In the genomic region with DNA sequence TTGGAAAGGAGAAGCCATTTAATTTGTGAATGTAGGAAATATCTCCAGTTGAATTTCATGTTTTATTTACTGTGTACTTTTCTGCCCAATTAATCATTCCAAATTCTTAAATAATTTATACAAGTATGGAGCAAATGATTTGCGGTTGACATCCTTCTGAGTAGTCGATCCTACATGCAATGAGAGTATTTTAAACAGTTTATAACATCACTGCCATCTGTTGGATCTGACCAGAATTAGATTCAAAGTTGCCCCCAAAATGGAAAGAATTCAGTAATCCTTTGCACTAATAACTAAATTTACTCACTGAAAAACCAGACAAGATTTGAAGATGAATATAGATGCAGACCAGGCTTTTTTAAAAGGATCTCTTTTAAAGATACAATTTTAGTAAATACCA, we compare ENCODE assay signal across 23 mouse cellular contexts.
DNase-seq lines count a peak whose midpoint lies in the region; ATAC-seq and TF ChIP-seq lines count a peak whose summit lies in the region.
"Had no signal": no experiment of that assay in that cellular context is flagged by ENCODE, and none has a peak within 500 bp of the region (broad histone marks: within the 10 kb centered on the region; RNA-seq: fewer than 3 reads in every experiment).

No protein-coding gene starts in this region.

- H3K27ac ChIP-seq in heart, adult 2 months: no peak overlapping the region
- no peak overlapping the region for H3K27ac ChIP-seq in layer of hippocampus, adult 2 months
- H3K27ac ChIP-seq in midbrain, postnatal 0 days (ENCODE audit: low read depth, low read length): no peak overlapping the region
- H3K27ac ChIP-seq in midbrain, embryonic 15.5 days: no peak overlapping the region
- no peak overlapping the region for H3K27ac ChIP-seq in stomach, postnatal 0 days (replicated peaks)
- H3K27ac ChIP-seq: heart, embryonic 15.5 days; hindbrain, embryonic 10.5 days; limb, embryonic 12.5 days; liver, embryonic 14.5 days had no signal

- WGBS in heart, adult 2 months: 51% methylated on average over 2 of the region's 2 CpGs
- 41% methylated on average over 2 of the region's 2 CpGs for WGBS in midbrain, postnatal 0 days
- 45% methylated on average over 2 of the region's 2 CpGs for WGBS in midbrain, embryonic 15.5 days
- WGBS in stomach, postnatal 0 days: 37% methylated on average over 2 of the region's 2 CpGs

- no peak overlapping the region for H3K4me3 ChIP-seq in heart, adult 2 months
- no peak overlapping the region for H3K4me3 ChIP-seq in layer of hippocampus, adult 2 months
- H3K4me3 ChIP-seq in midbrain, postnatal 0 days (ENCODE audit: low read depth, low read length): no peak overlapping the region
- H3K4me3 ChIP-seq in midbrain, embryonic 15.5 days: no peak overlapping the region
- H3K4me3 ChIP-seq in stomach, postnatal 0 days (ENCODE audit: low read depth, low read length): no peak overlapping the region
- H3K4me3 ChIP-seq: heart, embryonic 15.5 days; hindbrain, embryonic 10.5 days; limb, embryonic 12.5 days; megakaryocyte, embryonic 14.5 days had no signal

- no peak for ATAC-seq in midbrain, postnatal 0 days (ENCODE audit: low FRiP score)
- ATAC-seq in midbrain, embryonic 15.5 days (replicated peaks): no peak
- no peak for ATAC-seq in stomach, postnatal 0 days (ENCODE audit: low FRiP score, low TSS enrichment)
- ATAC-seq: Patski had no signal

- H3K79me2 ChIP-seq in heart, adult 2 months (replicated peaks; ENCODE audit: control insufficient read depth, insufficient read depth, low read length): no peaks in the 10 kb centered on the region

- H3K36me3 ChIP-seq in heart, adult 2 months (ENCODE audit: control insufficient read depth, insufficient read depth, low read length): no peaks in the 10 kb centered on the region
- no peaks in the 10 kb centered on the region for H3K36me3 ChIP-seq in midbrain, postnatal 0 days (ENCODE audit: insufficient read depth, low read length)
- no peaks in the 10 kb centered on the region for H3K36me3 ChIP-seq in midbrain, embryonic 15.5 days (replicated peaks)
- no peaks in the 10 kb centered on the region for H3K36me3 ChIP-seq in stomach, postnatal 0 days (ENCODE audit: control insufficient read depth, insufficient read depth, low read length)
- H3K36me3 ChIP-seq: heart, embryonic 15.5 days; hindbrain, embryonic 10.5 days; limb, embryonic 12.5 days had no signal

- no peaks in the 10 kb centered on the region for H3K9me3 ChIP-seq in midbrain, postnatal 0 days (ENCODE audit: low read length)
- H3K9me3 ChIP-seq in midbrain, embryonic 15.5 days: no peaks in the 10 kb centered on the region
- no peaks in the 10 kb centered on the region for H3K9me3 ChIP-seq in stomach, postnatal 0 days (ENCODE audit: control insufficient read depth, low read length)
- H3K9me3 ChIP-seq: heart, embryonic 15.5 days; hindbrain, embryonic 10.5 days; limb, embryonic 12.5 days; megakaryocyte, embryonic 14.5 days had no signal

- no peak overlapping the region for H3K9ac ChIP-seq in heart, adult 2 months (ENCODE audit: low read depth, low read length)
- H3K9ac ChIP-seq in midbrain, postnatal 0 days (replicated peaks; ENCODE audit: low read length, poor library complexity, severe bottlenecking): no peak overlapping the region
- no peak overlapping the region for H3K9ac ChIP-seq in midbrain, embryonic 15.5 days
- H3K9ac ChIP-seq in stomach, postnatal 0 days (ENCODE audit: low read length): no peak overlapping the region
- H3K9ac ChIP-seq: heart, embryonic 15.5 days; limb, embryonic 12.5 days; liver, embryonic 14.5 days had no signal

- H3K4me1 ChIP-seq in heart, adult 2 months (ENCODE audit: control insufficient read depth, insufficient read depth, low read length): no peaks in the 10 kb centered on the region; the same call in 1 of the 2 replicates
- no peaks in the 10 kb centered on the region for H3K4me1 ChIP-seq in midbrain, postnatal 0 days (ENCODE audit: insufficient read depth, low read length)
- H3K4me1 ChIP-seq in midbrain, embryonic 15.5 days: no peaks in the 10 kb centered on the region
- H3K4me1 ChIP-seq in stomach, postnatal 0 days (replicated peaks; ENCODE audit: control insufficient read depth, insufficient read depth): no peaks in the 10 kb centered on the region
- H3K4me1 ChIP-seq: limb, embryonic 12.5 days had no signal

- TF ChIP-seq POLR2A in heart, adult 2 months (IDR thresholded peaks at IDR 0.05; ENCODE audit: insufficient read depth, low read depth, low read length): no peak

- no peak for TF ChIP-seq EP300 in heart, adult 2 months (IDR thresholded peaks at IDR 0.05; ENCODE audit: insufficient read depth, low read depth, low read length)
- no peak for TF ChIP-seq EP300 in stomach, postnatal 0 days (optimal IDR thresholded peaks at IDR 0.05)

- intact Hi-C loops in heart, adult 2 months (cut with DNase I): loop anchor here (10.0 kb wide), 4 partner anchors 510 to 920 kb away; partner anchors contain the start of gene Spag6

- peak; percentile 15 for TF ChIP-seq CTCF in heart, adult 2 months (IDR thresholded peaks at IDR 0.05)
- peak; percentile 57 for TF ChIP-seq CTCF in layer of hippocampus, adult 2 months (conservative IDR thresholded peaks at IDR 0.05)
- TF ChIP-seq CTCF in midbrain, postnatal 0 days (IDR thresholded peaks at IDR 0.05): peak; percentile 60
- TF ChIP-seq CTCF in stomach, postnatal 0 days (IDR thresholded peaks at IDR 0.05; ENCODE audit: low read depth): peak; percentile 51

- H3K27me3 ChIP-seq in heart, adult 2 months (ENCODE audit: control insufficient read depth, insufficient read depth, low read length): no peaks in the 10 kb centered on the region
- no peaks in the 10 kb centered on the region for H3K27me3 ChIP-seq in midbrain, postnatal 0 days (ENCODE audit: insufficient read depth, low read length)
- no peaks in the 10 kb centered on the region for H3K27me3 ChIP-seq in midbrain, embryonic 15.5 days (replicated peaks)
- H3K27me3 ChIP-seq in stomach, postnatal 0 days (ENCODE audit: control insufficient read depth, insufficient read depth, low read length): no peaks in the 10 kb centered on the region
- H3K27me3 ChIP-seq: heart, embryonic 15.5 days had no signal

- DNase-seq in heart, adult 2 months: no peak
- DNase-seq in heart, adult 9 months (ENCODE audit: low spot score in 2 of 2): no peak
- DNase-seq in layer of hippocampus, adult 2 months (ENCODE audit: low spot score in 2 of 2): no peak
- DNase-seq in layer of hippocampus, postnatal 36 days: no peak
- peak; percentile 47 for DNase-seq in midbrain, postnatal 0 days (ENCODE audit: low spot score)
- DNase-seq in stomach, postnatal 0 days (ENCODE audit: low spot score): no peak
- DNase-seq in spleen, adult 12 weeks (ENCODE audit: low spot score): no peak
- DNase-seq: adrenal gland, postnatal 14 days; B cell, adult 2 months; cerebellum, adult 18-20 months; cerebellum, postnatal 25 days; embryo, embryonic 11 days; gastrocnemius, postnatal 14 days; heart, adult 18-20 months; lung, postnatal 10 days; right cerebral cortex, postnatal 4 days had no signal

- H3K4me2 ChIP-seq in midbrain, postnatal 0 days (ENCODE audit: low read depth, low read length, poor library complexity, severe bottlenecking): no peak overlapping the region
- H3K4me2 ChIP-seq in midbrain, embryonic 15.5 days: no peak overlapping the region
- H3K4me2 ChIP-seq in stomach, postnatal 0 days (replicated peaks; ENCODE audit: low read depth): no peak overlapping the region
- H3K4me2 ChIP-seq: heart, embryonic 15.5 days; limb, embryonic 12.5 days had no signal
